Mouse (Mus musculus) erythroblast, embryonic 14.5 days (primary cell): ENCODE results near the gene Rdx. TPM values are rescaled to one million over a fixed set of nuclear protein-coding genes. Genes with fewer than 3 reads are reported as not detected.

Experiments used
- H3K27me3 ChIP-seq: 2 replicates; pipeline ENCODE4 v1.6.1; 2012; ENCODE audit warnings: inconsistent platforms; ENCODE audit not compliant: control insufficient read depth
- H3K36me3 ChIP-seq: 2 replicates; pipeline ENCODE4 v1.6.1; 2012; ENCODE audit warnings: mild to moderate bottlenecking, inconsistent platforms; ENCODE audit not compliant: control insufficient read depth
- H3K4me1 ChIP-seq: 2 replicates; pipeline ENCODE4 v1.6.1; 2012; ENCODE audit warnings: inconsistent platforms; ENCODE audit not compliant: control insufficient read depth
- H3K4me3 ChIP-seq: replicated peaks from 2 replicates; pipeline ENCODE3; 2012; ENCODE audit warnings: moderate library complexity, mild to moderate bottlenecking, inconsistent platforms
- H3K9me3 ChIP-seq: 2 replicates; pipeline ENCODE4 v1.6.1; 2012; ENCODE audit warnings: low read length, inconsistent platforms, mixed read lengths; ENCODE audit not compliant: control insufficient read depth
- GATA1 ChIP-seq: IDR thresholded peaks from 2 replicates; pipeline ENCODE4 v1.6.1; 2012; ENCODE audit warnings: low read length, inconsistent platforms, mixed read lengths
- TAL1 ChIP-seq: IDR thresholded peaks from 3 replicates; pipeline ENCODE4 v1.6.1; 2012; ENCODE audit warnings: low read length, inconsistent platforms, mixed read lengths
- polyA plus RNA-seq: library from polyadenylated mRNA; stranded (reverse); fragments of >175 nt; gene quantifications from 2 replicates; pipeline ENCODE4 v1.2.3, GENCODE M21; 2012

Gene Rdx
- polyA plus RNA-seq, 1 experiment = 2.4 TPM

GRCm38 (mm10) chr9:52098600-52098999 lies 51.6 kb downstream of the Rdx start:
- Histone ChIP-seq H3K36me3 (no peaks in the 10 kb centered on the region), H3K4me1 (peaks cover 10% of the 10 kb centered on the region), H3K9me3 (no peaks in the 10 kb centered on the region), H3K27me3 (no peaks in the 10 kb centered on the region), H3K4me3 (no peak overlapping the region)
- no peak for TF ChIP-seq GATA1
- no peak for TF ChIP-seq TAL1

GRCm38 (mm10) chr9:52100426-52100825 lies 53.5 kb downstream of the Rdx start:
- no peaks in the 10 kb centered on the region for H3K27me3 ChIP-seq
- TF ChIP-seq TAL1 (no peak), GATA1 (no peak)
- no peaks in the 10 kb centered on the region for H3K36me3 ChIP-seq
- no peak overlapping the region for H3K4me3 ChIP-seq
- peaks cover 26% of the 10 kb centered on the region for H3K4me1 ChIP-seq
- H3K9me3 ChIP-seq = no peaks in the 10 kb centered on the region

GRCm38 (mm10) chr9:52102060-52102844 lies 55.3 kb downstream of the Rdx start:
- Histone ChIP-seq H3K36me3 (no peaks in the 10 kb centered on the region), H3K4me3 (no peak overlapping the region), H3K4me1 (peaks cover 26% of the 10 kb centered on the region), H3K27me3 (no peaks in the 10 kb centered on the region), H3K9me3 (no peaks in the 10 kb centered on the region)
- no peak for TF ChIP-seq TAL1
- TF ChIP-seq GATA1 = no peak

GRCm38 (mm10) chr9:52103448-52104224 lies 56.7 kb downstream of the Rdx start:
- no peak overlapping the region for H3K4me3 ChIP-seq
- no peaks in the 10 kb centered on the region for H3K36me3 ChIP-seq
- TF ChIP-seq TAL1 = no peak
- no peak for TF ChIP-seq GATA1

GRCm38 (mm10) chr9:52104225-52104615 lies 57.2 kb downstream of the Rdx start:
- Histone ChIP-seq H3K4me1 (peaks cover 25% of the 10 kb centered on the region), H3K9me3 (no peaks in the 10 kb centered on the region), H3K36me3 (no peaks in the 10 kb centered on the region), H3K27me3 (no peaks in the 10 kb centered on the region), H3K4me3 (no peak overlapping the region)
- TF ChIP-seq GATA1 (no peak), TAL1 (no peak)

More at GRCm38 (mm10) chr9:52103448-52104224, 56.7 kb downstream of the Rdx start:
- Histone ChIP-seq H3K4me1 (peaks cover 26% of the 10 kb centered on the region), H3K27me3 (no peaks in the 10 kb centered on the region), H3K9me3 (no peaks in the 10 kb centered on the region)

- no peak overlapping the region for H3K4me3 ChIP-seq
- TF ChIP-seq TAL1 = no peak
- no peak for TF ChIP-seq GATA1
- H3K36me3 ChIP-seq = no peaks in the 10 kb centered on the region
- no peaks in the 10 kb centered on the region for H3K27me3 ChIP-seq
- no peaks in the 10 kb centered on the region for H3K9me3 ChIP-seq
- peaks cover 25% of the 10 kb centered on the region for H3K4me1 ChIP-seq
These were observed 58.5 kb downstream of the Rdx start for GRCm38 (mm10) chr9:52105423-52105822.

GRCm38 (mm10) chr9:52107161-52107560 lies 60.2 kb downstream of the Rdx start:
- Histone ChIP-seq H3K9me3 (no peaks in the 10 kb centered on the region), H3K4me3 (no peak overlapping the region), H3K27me3 (no peaks in the 10 kb centered on the region), H3K36me3 (no peaks in the 10 kb centered on the region), H3K4me1 (peaks cover 26% of the 10 kb centered on the region)
- TF ChIP-seq TAL1 (no peak), GATA1 (no peak)

- H3K4me3 ChIP-seq = no peak overlapping the region
- H3K27me3 ChIP-seq = no peaks in the 10 kb centered on the region
- H3K36me3 ChIP-seq = peaks cover 2% of the 10 kb centered on the region; the same call in 1 of the 2 replicates
- peaks cover 1% of the 10 kb centered on the region; the same call in 1 of the 2 replicates for H3K4me1 ChIP-seq
- no peak for TF ChIP-seq TAL1
- TF ChIP-seq GATA1 = no peak
- H3K9me3 ChIP-seq = no peaks in the 10 kb centered on the region
These were observed 63.8 kb downstream of the Rdx start for GRCm38 (mm10) chr9:52110738-52111137.

GRCm38 (mm10) chr9:52113091-52113490 lies 66.1 kb downstream of the Rdx start:
- Histone ChIP-seq H3K9me3 (no peaks in the 10 kb centered on the region), H3K36me3 (peaks cover 2% of the 10 kb centered on the region; the same call in 1 of the 2 replicates), H3K4me3 (no peak overlapping the region), H3K4me1 (peaks cover 1% of the 10 kb centered on the region; the same call in 1 of the 2 replicates), H3K27me3 (no peaks in the 10 kb centered on the region)
- TF ChIP-seq GATA1 (no peak), TAL1 (no peak)
